Mouse (Mus musculus) G1E (cell line): Measurements from ENCODE around the gene Enox1.

Experiments used
- CTCF ChIP-seq: IDR thresholded peaks from 2 replicates; pipeline ENCODE4 v1.5.1; 2012; ENCODE audit warnings: low read depth, low read length, inconsistent platforms, mixed read lengths
- GATA1 ChIP-seq: IDR thresholded peaks from 2 replicates; pipeline ENCODE4 v1.6.1; 2012; ENCODE audit warnings: borderline replicate concordance, low read length, inconsistent platforms, mixed read lengths
- POLR2AphosphoS5 ChIP-seq: IDR thresholded peaks from 2 replicates; pipeline ENCODE4 v1.6.1; 2012; ENCODE audit warnings: low read depth, low read length, inconsistent platforms; ENCODE audit not compliant: insufficient replicate concordance

- no peak for TF ChIP-seq CTCF
- TF ChIP-seq POLR2AphosphoS5 = no peak
- TF ChIP-seq GATA1 = no peak
Measured at GRCm38 (mm10) chr14:77526262-77526661, 369.7 kb downstream of the Enox1 start.
